27 mouse cellular contexts compared by ENCODE assay signal in genomic region chr19:21384231-21384630, GRCm38 (mm10).
DNase-seq lines count a peak whose midpoint lies in the region; ATAC-seq and TF ChIP-seq lines count a peak whose summit lies in the region.
"Had no signal": no experiment of that assay in that cellular context is flagged by ENCODE, and none has a peak within 500 bp of the region (broad histone marks: within the 10 kb centered on the region; RNA-seq: fewer than 3 reads in every experiment).

No protein-coding gene starts in this region.

- no peaks in the 10 kb centered on the region for H3K36me3 ChIP-seq in lung, postnatal 0 days (ENCODE audit: insufficient read depth, low read length)
- H3K36me3 ChIP-seq: embryonic facial prominence, embryonic 10.5 days; embryonic facial prominence, embryonic 13.5 days; forebrain, embryonic 12.5 days; forebrain, embryonic 15.5 days had no signal

- no peak overlapping the region for H3K9ac ChIP-seq in lung, postnatal 0 days (replicated peaks; ENCODE audit: low read depth)
- H3K9ac ChIP-seq: embryonic facial prominence, embryonic 13.5 days; forebrain, embryonic 12.5 days; forebrain, embryonic 15.5 days; hindbrain, embryonic 14.5 days had no signal

- ATAC-seq in lung, postnatal 0 days = 0 out of 2 replicates have a peak, but pooled peaks have one; percentile 11
- ATAC-seq: activated CD4-positive, CD25-positive, alpha-beta regulatory T cell, adult 4 months; forebrain, embryonic 15.5 days; hindbrain, postnatal 0 days had no signal

- H3K4me2 ChIP-seq in lung, postnatal 0 days (replicated peaks; ENCODE audit: low read depth, low read length) = no peak overlapping the region
- H3K4me2 ChIP-seq: embryonic facial prominence, embryonic 13.5 days; forebrain, embryonic 12.5 days; forebrain, embryonic 15.5 days; heart, embryonic 11.5 days; hindbrain, embryonic 14.5 days had no signal

- peak; percentile 97 for DNase-seq in heart, adult 11 months
- no peak for DNase-seq in heart, postnatal 10 days
- no peak for DNase-seq in lung, postnatal 0 days (ENCODE audit: low spot score)
- DNase-seq in lung, postnatal 14 days = no peak
- DNase-seq in induced T-regulatory cell, adult 2 months (ENCODE audit: low read depth) = peak; percentile 5
- no peak for DNase-seq in cerebellum, adult 18-20 months
- no peak for DNase-seq in right cerebral cortex, adult 18-20 months
- DNase-seq: adrenal gland, adult 8-10 months; adrenal gland, postnatal 25 days; B cell, adult 2 months; cerebellum, adult 11 months; cerebellum, adult 8-10 months; cerebellum, postnatal 10 days; cerebellum, postnatal 36 days; embryo, embryonic 11 days; gastrocnemius, postnatal 14 days; heart, postnatal 4 days; kidney, adult 11 months had no signal

- H3K9me3 ChIP-seq in lung, postnatal 0 days (ENCODE audit: low read length) = no peaks in the 10 kb centered on the region
- H3K9me3 ChIP-seq: embryonic facial prominence, embryonic 10.5 days; embryonic facial prominence, embryonic 13.5 days; forebrain, embryonic 12.5 days; forebrain, embryonic 15.5 days had no signal

- no peak overlapping the region for H3K27ac ChIP-seq in lung, postnatal 0 days (ENCODE audit: low read length)
- H3K27ac ChIP-seq: embryonic facial prominence, embryonic 10.5 days; embryonic facial prominence, embryonic 13.5 days; forebrain, embryonic 12.5 days; forebrain, embryonic 15.5 days; hindbrain, embryonic 14.5 days; hindbrain, postnatal 0 days had no signal

- intact Hi-C loops in heart, postnatal 10 days (cut with DNase I) = no loop called here

- no peak for TF ChIP-seq EP300 in lung, postnatal 0 days (IDR thresholded peaks at IDR 0.05)

- TF ChIP-seq CTCF in lung, postnatal 0 days (IDR thresholded peaks at IDR 0.05) = no peak

- H3K4me3 ChIP-seq in lung, postnatal 0 days (ENCODE audit: low read depth, low read length) = no peak overlapping the region
- H3K4me3 ChIP-seq: embryonic facial prominence, embryonic 10.5 days; embryonic facial prominence, embryonic 13.5 days; erythroblast, embryonic 14.5 days; forebrain, embryonic 12.5 days; forebrain, embryonic 15.5 days had no signal

- 88% methylated on average over 3 of the region's 3 CpGs for WGBS in lung, postnatal 0 days

- no peaks in the 10 kb centered on the region for H3K4me1 ChIP-seq in lung, postnatal 0 days (ENCODE audit: insufficient read depth, low read depth, low read length)
- H3K4me1 ChIP-seq: embryonic facial prominence, embryonic 10.5 days; embryonic facial prominence, embryonic 13.5 days; forebrain, embryonic 12.5 days; forebrain, embryonic 15.5 days had no signal

- no peaks in the 10 kb centered on the region for H3K27me3 ChIP-seq in lung, postnatal 0 days (replicated peaks; ENCODE audit: insufficient read depth, low read length)
- H3K27me3 ChIP-seq: embryonic facial prominence, embryonic 13.5 days; forebrain, embryonic 12.5 days; forebrain, embryonic 15.5 days had no signal

Comparison
In these comparisons a context has a peak if more than half of its experiments do, and no peak if none do; other contexts are left out.
1. DNase-seq: peak in heart, adult 11 months (single experiment) and induced T-regulatory cell, adult 2 months (single experiment); none in heart, postnatal 10 days (0 of 2), lung, postnatal 0 days (single experiment), lung, postnatal 14 days (single experiment), cerebellum, adult 18-20 months (0 of 2) and right cerebral cortex, adult 18-20 months (single experiment).